Mouse (Mus musculus) C2C12 (cell line): ENCODE results near the gene Eps15.

Experiments
- CEBPB ChIP-seq: IDR thresholded peaks from one replicate; pipeline ENCODE4 v1.6.1; 2011; ENCODE audit warnings: low read depth, mild to moderate bottlenecking, control low read depth, moderate library complexity
- CTCF ChIP-seq: IDR thresholded peaks from one replicate; pipeline ENCODE4 v1.5.1; 2011; ENCODE audit not compliant: control insufficient read depth, insufficient read depth, insufficient read length
- MAX ChIP-seq: IDR thresholded peaks from one replicate; pipeline ENCODE4 v1.6.1; 2011; ENCODE audit warnings: mild to moderate bottlenecking, control low read depth
- MYOG ChIP-seq: IDR thresholded peaks from one replicate; pipeline ENCODE4 v1.6.1; 2011; ENCODE audit not compliant: control insufficient read depth, insufficient read length; ENCODE audit errors: extremely low read depth
- USF1 ChIP-seq: IDR thresholded peaks from one replicate; pipeline ENCODE4 v1.6.1; 2011; ENCODE audit warnings: low read depth, mild to moderate bottlenecking, control low read depth, moderate library complexity

GRCm38 (mm10) chr4:109341222-109341621 is 61.2 kb downstream of the Eps15 start:
- no peak for TF ChIP-seq CTCF
- TF ChIP-seq USF1: no peak
- TF ChIP-seq CEBPB: no peak
- no peak for TF ChIP-seq MYOG
- TF ChIP-seq MAX: no peak
